Mouse (Mus musculus) urinary bladder, adult 18-20 months (tissue): ENCODE results near the gene Ackr1.
A peak's percentile ranks its signal among the peaks of the same experiment; 100 is the strongest.
"Not testable (repeated sequence)": the region's sequence is repeated elsewhere in the genome, so short reads cannot be mapped to it uniquely, and the experiment has no call there.

Experiments
- DNase-seq, 2 experiments: peaks; one replicate each; pipeline ENCODE4 v3.0.0; 2022; ENCODE audit warnings: low spot score in 2 of 2, mixed read lengths in 2 of 2

Gene Ackr1

DNA sequence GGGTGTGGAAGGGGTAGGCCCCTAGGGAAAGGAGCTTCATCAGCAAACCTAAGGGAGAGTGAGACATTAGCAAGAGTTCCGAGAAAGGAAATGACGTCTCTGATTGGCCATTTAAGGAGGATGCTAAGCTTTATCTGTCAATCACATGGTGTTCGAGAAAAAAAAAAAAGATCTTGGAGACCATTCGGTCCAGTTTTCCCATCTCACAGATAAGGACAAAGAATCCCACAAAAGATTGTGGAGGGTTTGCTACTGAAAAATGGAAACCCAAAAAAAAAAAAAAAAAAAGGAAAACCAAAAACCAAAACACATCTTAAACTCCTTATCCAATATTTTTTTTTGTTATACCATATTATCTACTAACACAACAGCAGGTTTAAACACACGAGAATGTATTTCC lies 15.6 kb upstream of the Ackr1 start:
- no peak for DNase-seq

DNA sequence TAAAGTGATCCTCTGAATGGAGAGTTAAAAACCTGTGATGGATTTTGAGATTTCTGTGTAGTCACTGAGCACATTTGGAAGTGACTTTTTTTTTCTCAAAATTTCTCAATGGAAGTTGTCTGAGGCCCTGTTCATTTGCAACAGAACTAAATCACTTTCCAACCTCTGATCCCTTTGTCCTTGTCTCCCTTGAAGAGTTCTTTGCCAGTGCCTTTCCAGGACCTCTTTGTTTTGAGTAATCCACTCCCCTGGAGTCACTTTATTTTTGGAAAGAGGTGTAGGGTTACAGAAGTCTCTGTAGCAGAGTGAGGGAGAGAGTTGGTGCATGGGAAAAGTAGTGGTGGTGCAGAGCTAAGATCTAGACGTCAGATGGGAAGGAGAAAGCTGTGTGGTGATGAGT lies 15.0 kb upstream of the Ackr1 start:
- DNase-seq = no peak

DNA sequence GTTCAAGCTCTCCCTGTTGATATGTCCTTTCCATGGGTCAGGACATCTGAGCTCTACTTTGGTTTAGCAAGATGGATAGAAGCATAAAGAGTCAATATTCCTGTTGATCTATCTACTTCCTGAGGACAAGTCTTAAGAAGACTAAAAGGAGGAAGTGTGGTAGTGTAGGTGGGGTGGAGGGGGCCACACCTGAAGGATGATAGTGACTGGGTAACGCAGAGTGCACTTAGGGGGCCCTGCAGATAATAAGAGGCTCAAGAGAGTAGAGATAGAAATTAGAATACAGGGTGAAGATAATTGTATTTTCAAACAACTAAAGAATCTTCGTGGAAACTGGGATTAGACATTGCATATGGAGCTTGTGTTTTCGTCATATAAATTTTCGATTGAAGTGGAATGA lies 11.6 kb upstream of the Ackr1 start:
- no peak for DNase-seq

DNA sequence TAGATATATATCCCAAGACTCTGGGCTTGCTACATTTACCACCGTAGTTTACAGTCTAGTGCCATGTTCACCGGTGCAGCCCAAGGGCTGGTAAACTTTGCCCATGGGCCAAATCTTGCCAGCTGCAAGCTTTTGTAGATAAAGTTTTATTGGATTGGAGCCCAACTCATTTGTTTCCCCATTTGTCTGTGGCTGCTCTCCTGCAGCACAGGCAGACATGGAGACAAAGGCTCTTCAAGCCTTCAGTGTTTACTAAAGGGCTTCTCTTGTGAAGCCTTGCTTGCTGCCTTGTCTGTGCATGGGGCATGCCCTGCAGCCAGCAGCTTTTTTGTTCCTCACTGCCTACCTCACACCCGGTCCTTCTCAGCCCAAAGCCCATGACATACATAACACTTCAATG lies 10.4 kb upstream of the Ackr1 start:
- no peak for DNase-seq

DNA sequence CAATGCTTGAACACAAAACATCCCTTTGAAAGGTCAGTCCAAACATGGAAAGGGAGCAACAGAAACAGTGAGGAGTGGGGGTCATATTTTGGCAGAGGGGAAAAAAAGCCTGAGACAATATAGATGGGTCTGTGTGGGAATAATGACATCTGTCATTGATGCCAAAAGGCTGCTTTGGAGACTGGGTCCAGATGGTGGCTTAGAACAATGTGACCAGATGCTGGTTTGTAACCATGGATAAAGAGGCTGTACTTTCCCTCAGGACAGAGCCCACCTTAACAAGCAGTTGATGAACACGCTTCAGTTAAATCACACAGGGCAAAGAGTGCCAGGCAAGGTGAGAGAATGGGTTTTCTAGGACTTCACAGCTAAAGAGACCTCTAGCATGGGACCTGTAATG lies 8.9 kb upstream of the Ackr1 start:
- DNase-seq = no peak

DNA sequence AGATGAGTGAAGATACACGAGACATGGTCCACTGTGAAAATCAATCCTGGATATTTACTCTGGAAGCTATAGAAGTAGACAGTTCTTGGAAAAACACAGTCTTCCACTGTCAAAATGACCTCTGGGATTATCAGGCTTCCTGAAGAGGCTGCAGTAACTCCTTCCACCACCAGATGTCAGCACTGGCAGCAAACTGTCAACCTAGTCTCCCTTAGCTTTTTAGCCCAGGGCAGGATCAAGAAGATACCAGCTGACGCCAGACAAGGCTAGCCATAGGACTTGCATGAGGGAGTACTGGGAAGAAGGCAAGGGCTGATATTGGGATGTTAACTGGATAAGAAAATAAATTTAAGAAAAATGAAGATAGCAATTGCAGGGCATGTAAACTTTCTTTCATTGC lies 6.0 kb upstream of the Ackr1 start:
- peak in 1 of 2 experiments; percentile 30 for DNase-seq

DNA sequence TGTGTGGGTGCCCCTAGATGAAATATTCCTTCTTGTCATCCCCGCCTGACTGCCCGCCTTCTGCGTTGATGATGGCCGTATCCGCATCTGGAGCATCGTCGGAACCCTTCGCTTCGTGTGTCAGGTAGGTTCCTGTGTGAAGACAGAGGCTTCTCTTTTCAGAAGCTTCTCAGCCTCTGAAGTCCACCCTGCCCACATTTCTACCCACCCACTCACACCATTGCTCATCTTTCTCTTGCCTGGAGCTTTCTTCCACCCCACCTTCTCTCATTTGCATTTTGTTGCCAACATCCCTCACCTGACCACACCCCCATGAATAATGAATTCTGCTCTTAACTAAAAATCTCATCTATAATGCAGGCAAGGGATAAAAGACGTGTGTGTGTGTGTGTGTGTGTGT lies 3.5 kb upstream of the Ackr1 start:
- no peak for DNase-seq

DNA sequence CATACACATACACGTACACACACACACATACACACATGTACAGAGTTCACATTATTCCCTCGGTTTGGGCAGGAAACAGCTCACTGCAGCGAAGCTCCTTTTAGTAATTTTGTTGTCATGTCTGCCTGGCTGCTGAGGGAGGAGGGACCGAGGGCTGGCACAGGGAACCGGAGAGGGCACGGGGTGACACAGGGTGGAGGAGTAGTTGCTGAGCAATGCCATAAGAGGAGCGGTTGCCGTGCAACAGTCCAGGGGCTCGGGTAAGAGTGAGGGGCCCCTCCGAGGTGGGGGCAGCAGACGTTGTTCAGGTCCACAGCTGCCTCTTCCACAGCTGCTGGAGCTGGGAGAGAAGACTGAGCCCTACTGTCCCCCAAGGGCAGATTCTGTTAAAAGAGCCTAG lies 2.4 kb upstream of the Ackr1 start:
- DNase-seq = no peak

DNA sequence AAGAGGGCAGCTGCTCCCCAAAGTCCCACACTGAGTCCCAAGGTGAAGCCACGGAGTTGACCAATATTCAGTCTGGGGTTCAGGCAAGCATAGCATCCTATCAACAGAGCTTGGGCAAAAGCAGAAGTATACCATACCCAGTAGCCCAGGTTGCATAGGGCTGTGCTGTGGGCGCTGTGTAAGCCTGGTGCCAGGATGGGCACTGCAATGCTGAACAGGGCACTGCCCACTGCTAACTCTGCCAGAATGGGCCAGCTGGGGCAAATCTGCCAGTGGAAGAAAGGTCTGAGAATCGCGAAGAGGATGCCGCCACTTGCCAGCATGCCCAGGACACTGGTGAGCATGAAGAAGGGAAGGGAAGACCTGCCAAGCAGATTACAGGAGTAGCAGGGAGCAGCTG lies 1.1 kb downstream of the Ackr1 start:
- DNase-seq = no peak

DNA sequence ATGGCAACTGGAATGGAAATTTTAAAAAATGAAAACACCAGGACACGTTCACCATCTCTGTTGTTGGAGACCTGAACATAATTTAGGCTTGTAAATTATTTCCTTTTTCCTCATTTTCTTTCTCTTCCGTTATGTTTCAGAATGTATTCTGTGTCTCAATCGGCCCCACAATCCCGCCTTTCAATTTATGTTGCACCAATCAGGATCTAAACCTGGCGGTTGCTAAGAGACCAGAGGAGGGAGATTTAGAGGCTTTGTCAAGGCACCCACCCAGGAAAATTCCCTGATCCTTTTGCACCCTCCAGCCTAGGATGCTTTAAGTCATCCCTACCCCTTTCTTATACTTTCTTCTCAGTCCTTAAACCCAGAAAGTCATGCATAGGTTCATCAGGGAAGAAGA lies 3.8 kb downstream of the Ackr1 start:
- no peak for DNase-seq

DNA sequence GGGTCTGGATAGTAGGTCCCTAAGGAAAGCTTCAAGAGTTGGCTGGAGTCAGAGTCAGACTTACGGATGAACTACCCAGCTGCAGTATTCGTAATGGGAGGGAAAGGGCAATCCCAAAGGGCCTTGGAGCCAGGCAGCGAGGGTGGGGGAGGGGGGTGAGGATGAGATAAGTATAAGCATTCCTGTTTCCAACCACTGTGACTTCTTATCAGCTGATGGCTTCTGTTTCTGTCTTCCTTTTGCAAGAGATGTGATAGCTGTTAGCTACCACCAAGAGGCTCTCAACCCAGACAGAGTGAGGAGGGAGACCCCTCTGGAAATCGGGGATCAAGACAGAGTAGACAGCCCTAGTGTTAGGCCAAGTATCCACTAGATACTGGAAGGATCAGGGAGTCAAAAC lies 4.4 kb downstream of the Ackr1 start:
- no peak for DNase-seq

DNA sequence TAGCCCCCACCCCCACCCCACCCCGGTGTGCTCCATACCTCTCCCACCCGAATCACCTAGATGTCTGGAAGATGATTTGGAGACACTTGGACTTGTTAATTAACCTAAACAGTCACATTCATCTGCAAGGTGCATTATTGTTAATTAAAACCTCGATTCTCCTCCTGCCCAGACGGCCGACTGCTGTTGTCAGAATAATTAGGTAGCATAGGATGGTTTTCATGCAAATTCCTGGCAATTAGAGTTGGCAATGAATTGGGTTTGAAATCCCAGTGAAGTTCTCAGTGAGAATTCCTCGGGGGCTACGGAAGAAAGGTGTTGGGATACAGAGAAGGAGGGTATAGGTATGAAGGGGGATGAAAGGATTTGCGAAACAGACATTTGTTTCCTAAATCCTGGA lies 5.1 kb downstream of the Ackr1 start:
- DNase-seq = no peak

DNA sequence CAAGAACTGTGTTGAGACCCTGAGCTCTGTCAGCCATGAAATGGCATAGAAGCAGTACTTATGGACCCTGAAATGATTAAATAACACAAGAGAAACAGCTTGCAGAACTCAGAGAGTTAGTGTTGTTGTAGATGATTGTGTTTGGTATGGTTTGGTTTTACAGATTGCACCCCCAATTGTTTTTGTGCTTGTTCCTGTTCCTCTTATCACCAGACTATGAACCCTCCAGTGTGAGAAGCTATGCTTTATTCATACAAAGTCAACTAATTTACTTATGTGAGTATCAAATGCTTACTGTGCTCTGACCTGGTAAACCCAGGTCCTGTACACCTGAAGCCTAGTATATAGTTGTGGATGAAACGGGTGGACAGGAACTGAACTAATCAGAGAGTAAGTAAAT lies 7.0 kb downstream of the Ackr1 start:
- no peak for DNase-seq

DNA sequence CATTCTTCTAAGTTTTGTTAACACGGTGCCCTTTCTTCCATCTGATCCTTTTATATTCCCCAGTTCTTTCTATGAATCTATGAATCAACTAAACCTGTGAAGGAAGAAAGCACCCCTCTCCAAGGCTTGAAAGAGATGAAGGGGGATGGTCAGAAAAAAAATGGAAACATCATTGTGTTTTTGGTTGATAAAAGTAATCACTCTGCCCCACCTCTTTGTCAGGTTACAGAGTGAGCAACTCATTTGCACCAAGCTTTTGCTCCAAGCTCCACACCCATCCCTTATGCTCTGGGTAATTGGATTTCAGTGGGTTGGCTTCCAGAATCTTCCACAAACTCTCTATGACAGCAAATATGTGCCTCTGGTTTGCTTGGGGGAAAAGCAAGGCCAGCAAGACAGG lies 8.2 kb downstream of the Ackr1 start:
- DNase-seq = no peak

DNA sequence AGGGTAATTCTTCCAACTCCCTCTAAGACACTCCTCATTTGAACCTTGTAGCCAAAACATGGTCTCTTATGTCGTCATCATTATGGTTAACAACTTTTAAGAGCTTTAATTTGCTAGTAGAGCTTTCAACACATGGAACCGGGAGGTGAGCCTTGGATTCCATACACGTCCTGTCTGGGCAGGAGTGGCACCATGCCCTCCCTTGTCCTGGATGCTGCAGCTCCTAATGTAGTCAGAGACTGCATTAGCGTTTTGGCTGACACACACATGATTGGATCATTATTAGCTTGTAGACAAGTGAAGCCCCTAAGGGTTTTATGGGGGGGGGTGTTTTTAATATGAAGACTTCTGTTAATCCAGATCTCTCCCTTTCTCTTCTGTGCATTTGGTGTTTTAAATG lies 8.6 kb downstream of the Ackr1 start:
- DNase-seq = no peak

DNA sequence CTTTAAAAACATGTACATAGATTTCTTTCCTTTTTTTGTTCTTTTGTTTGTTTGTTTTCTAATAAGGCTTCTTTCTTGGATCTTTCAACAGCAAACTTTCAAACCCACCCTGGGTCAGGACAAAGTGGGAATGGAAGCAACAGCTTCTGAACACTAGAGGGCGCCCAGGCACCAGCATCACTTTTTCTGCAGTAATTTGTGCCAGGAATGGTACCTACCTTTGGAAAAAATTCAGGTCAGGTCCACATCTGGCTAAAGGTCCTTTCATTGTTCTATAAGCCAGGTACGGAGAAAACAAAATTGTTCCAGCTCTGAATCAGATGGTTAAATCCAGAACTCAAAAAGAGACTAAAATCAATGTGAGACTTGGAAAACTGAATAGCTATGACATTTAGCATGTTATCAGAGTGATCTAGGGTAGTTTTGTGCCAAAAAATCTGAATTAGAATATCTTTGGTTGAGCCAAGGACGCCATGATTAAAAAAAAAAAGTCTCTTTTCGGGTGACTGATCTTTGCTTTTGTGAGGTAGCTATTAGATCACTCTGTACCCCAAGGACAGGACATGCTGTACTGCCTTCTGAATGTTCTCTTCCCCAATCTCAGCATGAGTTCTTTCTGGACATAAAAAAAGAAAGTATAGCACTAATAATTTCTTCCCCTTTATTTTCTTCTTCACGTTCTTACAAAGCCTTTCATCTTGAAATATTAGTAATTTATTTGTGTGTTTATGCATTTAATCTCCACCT lies 9.5 kb downstream of the Ackr1 start:
- DNase-seq = no peak

DNA sequence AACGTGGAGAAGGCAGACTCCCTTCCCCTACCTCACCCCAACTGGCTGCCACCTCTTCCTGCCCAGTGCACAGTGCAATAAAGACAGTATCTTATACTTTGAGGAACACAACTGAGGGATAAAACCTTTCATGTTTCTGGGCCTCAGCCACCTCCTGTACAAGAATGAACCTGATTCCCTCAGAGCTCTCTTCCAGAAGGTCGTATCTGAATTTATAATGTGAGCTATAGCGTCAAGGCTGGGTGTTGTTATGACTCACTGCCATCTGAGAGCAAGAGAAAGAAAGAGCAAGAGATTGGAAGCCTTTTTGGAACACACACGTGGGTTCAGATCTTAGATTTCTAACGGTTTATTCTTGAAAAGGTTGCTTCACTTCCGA lies 11.3 kb downstream of the Ackr1 start:
- DNase-seq = no peak

DNA sequence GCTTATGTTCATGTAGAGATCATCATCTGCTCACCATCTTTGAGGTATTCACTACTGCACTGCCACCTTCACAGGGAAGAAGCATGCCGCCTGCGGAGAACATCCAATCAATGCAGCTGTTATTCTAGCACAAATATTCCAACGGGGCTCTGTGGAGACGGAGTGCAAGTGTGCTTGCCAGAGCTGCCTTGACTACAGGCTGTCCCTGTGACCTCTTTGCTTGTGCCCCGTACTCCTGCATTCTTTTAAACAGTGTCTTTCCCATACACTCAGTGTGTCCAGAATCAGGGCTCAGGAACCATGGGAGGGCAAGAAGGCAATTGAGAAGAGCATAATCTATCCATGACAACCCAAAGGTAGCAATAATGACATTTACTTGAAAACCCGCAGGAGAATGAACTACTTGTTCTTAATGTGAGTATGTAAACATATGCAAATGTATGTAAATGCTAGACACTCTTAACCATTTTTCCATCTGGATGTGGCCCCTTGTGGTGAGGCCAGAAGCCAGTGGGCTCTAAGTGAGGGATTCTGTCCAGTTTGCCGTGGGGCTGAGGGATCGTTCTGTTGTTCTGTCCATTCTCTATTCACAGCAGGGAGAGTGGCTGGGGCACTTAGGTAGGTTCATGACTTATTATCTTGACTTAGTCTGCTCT lies 11.8 kb downstream of the Ackr1 start:
- DNase-seq = no peak

DNA sequence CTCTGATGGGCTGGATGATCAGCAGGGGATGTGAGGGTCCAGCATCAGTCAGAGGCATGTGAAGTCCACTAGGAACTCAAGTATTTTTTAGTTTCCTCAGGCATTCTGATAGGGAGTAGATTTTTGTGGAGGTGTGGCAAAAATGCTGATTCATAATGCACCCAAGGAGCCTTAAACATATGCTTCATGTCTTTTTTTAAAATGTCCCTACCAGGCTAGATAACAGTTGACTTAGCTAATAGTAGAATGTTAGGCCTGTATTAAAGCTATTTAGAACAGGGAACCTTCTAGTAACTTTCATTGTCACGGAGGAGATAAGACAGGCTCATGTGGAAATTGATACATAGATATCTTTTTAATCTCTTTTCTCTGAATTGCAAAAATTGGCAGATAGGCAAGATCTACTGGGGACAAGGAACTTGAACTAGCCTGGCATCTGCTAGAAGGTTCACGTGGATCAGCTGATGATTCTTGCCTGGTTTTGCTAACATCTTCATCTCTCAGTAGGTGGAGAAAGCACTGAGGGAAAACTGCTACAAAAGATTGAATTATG lies 15.5 kb downstream of the Ackr1 start:
- DNase-seq = no peak

DNA sequence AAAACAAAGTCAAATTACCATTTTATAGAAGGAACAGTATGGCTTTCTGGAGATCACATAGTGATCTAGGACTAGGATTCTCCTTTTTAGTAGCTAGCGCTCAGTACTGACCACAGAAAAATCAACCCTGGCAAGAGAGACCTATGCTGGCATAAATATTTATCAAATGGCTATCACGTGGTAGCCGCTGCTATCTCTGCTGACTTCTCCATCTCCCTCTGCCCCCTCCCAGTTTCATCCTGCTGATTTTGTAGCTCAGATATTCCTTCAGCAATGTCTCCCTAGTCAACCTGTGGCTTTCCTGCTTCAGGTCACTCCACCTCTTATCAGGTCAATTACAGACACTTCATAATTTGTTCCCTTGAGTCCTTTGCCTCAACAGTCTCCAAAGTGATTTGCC lies 17.8 kb downstream of the Ackr1 start:
- no peak for DNase-seq

DNA sequence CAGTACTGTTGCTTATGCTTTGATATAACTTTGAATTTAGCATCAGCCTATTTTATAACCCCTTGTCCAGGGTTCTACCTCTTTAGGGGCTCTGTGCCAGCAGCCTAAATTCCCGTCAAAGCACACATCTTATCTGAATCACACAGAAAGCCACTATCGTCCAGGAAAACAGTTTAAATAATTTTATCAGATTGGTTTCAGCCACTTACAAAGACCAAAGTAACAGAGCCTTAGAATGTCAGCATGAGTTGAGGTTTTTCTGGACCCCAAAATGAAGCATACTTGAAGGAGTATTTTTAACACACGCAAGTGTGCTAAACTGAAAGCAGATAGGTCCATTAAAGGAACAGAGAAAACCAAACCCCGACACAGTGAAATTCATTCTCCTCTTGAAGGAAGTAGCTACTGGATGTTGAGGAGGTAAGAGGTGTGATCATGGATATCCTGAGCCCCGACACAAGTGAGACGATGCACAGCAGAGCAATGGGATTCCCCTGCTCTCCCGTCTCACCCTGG lies 20.0 kb downstream of the Ackr1 start:
- not testable (repeated sequence) for DNase-seq

DNA sequence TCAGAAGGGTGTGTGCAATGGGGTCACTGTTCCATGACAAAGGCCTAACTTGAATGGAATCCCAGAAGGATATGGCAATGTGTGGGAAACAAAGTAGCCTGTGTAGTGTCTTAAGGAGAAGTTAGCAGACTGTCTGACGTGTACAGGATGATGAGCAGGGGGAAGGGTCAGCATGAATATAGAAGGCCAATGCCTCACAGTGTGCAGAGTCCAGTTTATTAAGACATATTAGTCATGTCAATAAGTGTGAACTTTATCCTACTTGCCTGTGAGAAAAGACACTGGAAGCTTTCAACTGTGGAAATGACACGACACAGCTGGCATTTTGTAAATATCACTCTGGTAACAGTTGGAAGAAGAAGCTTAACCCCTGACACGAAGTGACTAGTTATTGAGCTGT lies 30.8 kb downstream of the Ackr1 start:
- not testable (repeated sequence) for DNase-seq
